9 mouse cellular contexts compared by ENCODE assay signal in the genomic region with DNA sequence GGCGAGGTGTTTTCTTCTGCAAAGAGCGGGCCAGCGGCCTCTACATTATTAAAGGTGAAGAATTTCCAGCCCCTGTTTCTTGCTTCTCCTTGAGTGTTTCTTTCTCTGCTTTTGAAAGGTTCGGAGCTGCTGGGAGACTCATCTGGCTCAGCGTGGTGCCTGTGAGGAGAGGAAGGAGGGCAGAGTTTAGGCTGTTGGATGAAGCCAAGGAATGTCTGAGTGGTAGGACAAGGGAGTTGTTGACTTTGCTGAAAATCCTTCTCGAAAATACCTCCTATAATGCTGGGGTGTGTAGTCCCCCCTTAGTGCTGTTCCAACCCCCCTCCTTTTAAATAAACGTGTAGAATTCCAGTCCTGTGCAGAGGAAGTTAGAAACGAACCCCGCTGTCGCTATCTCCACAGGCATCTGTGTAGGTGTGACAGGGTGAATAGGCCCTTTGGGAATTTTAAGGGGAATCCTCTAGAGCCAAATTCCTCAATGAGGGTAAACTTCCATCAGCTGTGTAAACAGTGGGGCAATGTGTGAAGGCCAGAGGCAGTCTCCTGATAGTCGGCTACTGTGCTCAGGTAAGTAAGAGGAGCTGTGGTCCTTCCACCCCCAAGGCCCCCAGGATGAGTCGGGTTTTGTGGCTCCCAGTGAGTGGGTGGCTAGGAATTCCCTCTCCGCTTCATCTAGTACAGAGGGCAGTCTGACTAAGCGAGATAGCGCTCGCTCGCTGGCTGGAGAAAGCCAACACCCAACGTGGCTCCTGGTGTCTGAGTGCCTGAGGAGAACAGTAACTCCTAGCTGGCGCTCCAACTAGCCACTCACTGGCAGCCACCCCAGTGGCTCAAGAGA. TPM values are rescaled to one million over a fixed set of nuclear protein-coding genes. Genes with fewer than 3 reads are reported as not detected.
A peak's percentile ranks its signal among the peaks of the same experiment; 100 is the strongest.
DNase-seq lines count a peak whose midpoint lies in the region; ATAC-seq and TF ChIP-seq lines count a peak whose summit lies in the region.
"Had no signal": no experiment of that assay in that cellular context is flagged by ENCODE, and none has a peak within 500 bp of the region (broad histone marks: within the 10 kb centered on the region; RNA-seq: fewer than 3 reads in every experiment).

No protein-coding gene starts in this region.

- no peaks in the 10 kb centered on the region for H3K9me3 ChIP-seq in hindbrain, embryonic 12.5 days (replicated peaks)
- no peaks in the 10 kb centered on the region for H3K9me3 ChIP-seq in hindbrain, embryonic 13.5 days
- no peaks in the 10 kb centered on the region for H3K9me3 ChIP-seq in embryonic facial prominence, embryonic 10.5 days
- H3K9me3 ChIP-seq in lung, postnatal 0 days (ENCODE audit: low read length): no peaks in the 10 kb centered on the region

- intact Hi-C loops in left cerebral cortex, postnatal 14 days (cut with DNase I): no loop called here

- ATAC-seq in hindbrain, embryonic 12.5 days (ENCODE audit: low FRiP score): no peak
- ATAC-seq in hindbrain, embryonic 13.5 days (ENCODE audit: low FRiP score): no peak
- ATAC-seq in lung, postnatal 0 days: peak; percentile 86

- H3K27me3 ChIP-seq in hindbrain, embryonic 12.5 days: no peaks in the 10 kb centered on the region
- 0 out of 2 replicates have a peak, but pooled peaks cover 3% of the 10 kb centered on the region for H3K27me3 ChIP-seq in hindbrain, embryonic 13.5 days
- H3K27me3 ChIP-seq in embryonic facial prominence, embryonic 10.5 days (replicated peaks; ENCODE audit: low read depth, poor library complexity, severe bottlenecking): 0 out of 2 replicates have a peak, but pooled peaks cover 4% of the 10 kb centered on the region
- H3K27me3 ChIP-seq in lung, postnatal 0 days (replicated peaks; ENCODE audit: insufficient read depth, low read length): no peaks in the 10 kb centered on the region

- peaks cover 14% of the 10 kb centered on the region; the same call in 1 of the 2 replicates for H3K4me1 ChIP-seq in hindbrain, embryonic 12.5 days
- peaks cover 4% of the 10 kb centered on the region; the same call in 1 of the 2 replicates for H3K4me1 ChIP-seq in hindbrain, embryonic 13.5 days (replicated peaks)
- peaks cover 12% of the 10 kb centered on the region for H3K4me1 ChIP-seq in embryonic facial prominence, embryonic 10.5 days
- no peaks in the 10 kb centered on the region for H3K4me1 ChIP-seq in lung, postnatal 0 days (ENCODE audit: insufficient read depth, low read depth, low read length)

- H3K4me3 ChIP-seq in hindbrain, embryonic 12.5 days: no peak overlapping the region
- H3K4me3 ChIP-seq in hindbrain, embryonic 13.5 days: no peak overlapping the region
- H3K4me3 ChIP-seq in embryonic facial prominence, embryonic 10.5 days: no peak overlapping the region
- H3K4me3 ChIP-seq in lung, postnatal 0 days (ENCODE audit: low read depth, low read length): no peak overlapping the region

- H3K36me3 ChIP-seq in hindbrain, embryonic 12.5 days: no peaks in the 10 kb centered on the region
- no peaks in the 10 kb centered on the region for H3K36me3 ChIP-seq in hindbrain, embryonic 13.5 days
- no peaks in the 10 kb centered on the region for H3K36me3 ChIP-seq in embryonic facial prominence, embryonic 10.5 days (replicated peaks)
- no peaks in the 10 kb centered on the region for H3K36me3 ChIP-seq in lung, postnatal 0 days (ENCODE audit: insufficient read depth, low read length)

- peak overlapping the region; percentile 17 for H3K27ac ChIP-seq in hindbrain, embryonic 12.5 days
- H3K27ac ChIP-seq in hindbrain, embryonic 13.5 days: no peak overlapping the region
- H3K27ac ChIP-seq in embryonic facial prominence, embryonic 10.5 days (replicated peaks): no peak overlapping the region; the same call in 1 of the 2 replicates
- peak overlapping the region; percentile 66 for H3K27ac ChIP-seq in lung, postnatal 0 days (ENCODE audit: low read length)

- DNase-seq in embryonic facial prominence, embryonic 10.5 days (ENCODE audit: low spot score): peak; percentile 23
- DNase-seq in heart, postnatal 4 days: peak; percentile 36
- peak; percentile 66 for DNase-seq in lung, postnatal 0 days (ENCODE audit: low spot score)
- DNase-seq in left cerebral cortex, postnatal 14 days (ENCODE audit: low spot score in 2 of 2): no peak
- no peak for DNase-seq in B cell, adult 2 months
- no peak for DNase-seq in layer of hippocampus, adult 9-11 months
- DNase-seq: cerebellum, adult 11-12 months had no signal

- WGBS in hindbrain, embryonic 12.5 days: 44% methylated on average over 19 of the region's 19 CpGs
- 54% methylated on average over 19 of the region's 19 CpGs for WGBS in hindbrain, embryonic 13.5 days
- WGBS in embryonic facial prominence, embryonic 10.5 days: 40% methylated on average over 19 of the region's 19 CpGs
- 38% methylated on average over 19 of the region's 19 CpGs for WGBS in lung, postnatal 0 days

- TF ChIP-seq CTCF in lung, postnatal 0 days (IDR thresholded peaks at IDR 0.05): no peak

- H3K9ac ChIP-seq in hindbrain, embryonic 12.5 days: no peak overlapping the region
- no peak overlapping the region for H3K9ac ChIP-seq in hindbrain, embryonic 13.5 days
- no peak overlapping the region for H3K9ac ChIP-seq in lung, postnatal 0 days (replicated peaks; ENCODE audit: low read depth)

- H3K4me2 ChIP-seq in hindbrain, embryonic 12.5 days (replicated peaks): no peak overlapping the region
- no peak overlapping the region for H3K4me2 ChIP-seq in hindbrain, embryonic 13.5 days
- peak overlapping the region; percentile 2 for H3K4me2 ChIP-seq in lung, postnatal 0 days (replicated peaks; ENCODE audit: low read depth, low read length)

- peak; percentile 96 for TF ChIP-seq EP300 in lung, postnatal 0 days (IDR thresholded peaks at IDR 0.05)

RNA-seq across cellular contexts. Expression of a gene that starts 35.0 kb away (rescaled TPM):
- polyA plus RNA-seq in hindbrain, embryonic 12.5 days (2016; fragmentation: Nextera tagmentation; extraction: Ambion mirVana): 40.8 and 41.9 TPM in 2 replicates
- 10.1 and 11.2 TPM in 2 replicates for polyA plus RNA-seq in hindbrain, embryonic 13.5 days (2015; fragmentation: Nextera tagmentation; extraction: Ambion mirVana)
- polyA plus RNA-seq in embryonic facial prominence, embryonic 10.5 days (2016; fragmentation: Nextera tagmentation; extraction: Ambion mirVana): 40.2 and 42.2 TPM in 2 replicates
- 10 to 100 TPM; 50.7 to 73.3 TPM for total RNA-seq in heart, postnatal 4 days (2021)
- 124 and 131 TPM in 2 replicates for polyA plus RNA-seq in lung, postnatal 0 days (2015; fragmentation: Nextera tagmentation; extraction: Ambion mirVana)
- total RNA-seq in left cerebral cortex, postnatal 14 days (2021): 1 to 10 TPM; 5.6 to 9.4 TPM

Comparison
In these comparisons a context has a peak if more than half of its experiments do, and no peak if none do; other contexts are left out.
1. H3K27ac ChIP-seq: peak in hindbrain, embryonic 12.5 days (single experiment) and lung, postnatal 0 days (single experiment); none in hindbrain, embryonic 13.5 days (single experiment) and embryonic facial prominence, embryonic 10.5 days (single experiment).
2. DNase-seq: peak in embryonic facial prominence, embryonic 10.5 days (single experiment), heart, postnatal 4 days (single experiment) and lung, postnatal 0 days (single experiment); none in left cerebral cortex, postnatal 14 days (0 of 2), B cell, adult 2 months (0 of 2) and layer of hippocampus, adult 9-11 months (single experiment).